Mouse (Mus musculus) c-Kit-positive CD71-positive TER-119-negative erythroid progenitor cells, embryonic 14.5 days (primary cell): Measurements from ENCODE around the gene Ergic1.

Source experiments
- DNase-seq: peaks from one replicate; pipeline ENCODE4 v3.0.0-alpha.2; 2013; ENCODE audit warnings: low read depth

The Ergic1 gene

DNA sequence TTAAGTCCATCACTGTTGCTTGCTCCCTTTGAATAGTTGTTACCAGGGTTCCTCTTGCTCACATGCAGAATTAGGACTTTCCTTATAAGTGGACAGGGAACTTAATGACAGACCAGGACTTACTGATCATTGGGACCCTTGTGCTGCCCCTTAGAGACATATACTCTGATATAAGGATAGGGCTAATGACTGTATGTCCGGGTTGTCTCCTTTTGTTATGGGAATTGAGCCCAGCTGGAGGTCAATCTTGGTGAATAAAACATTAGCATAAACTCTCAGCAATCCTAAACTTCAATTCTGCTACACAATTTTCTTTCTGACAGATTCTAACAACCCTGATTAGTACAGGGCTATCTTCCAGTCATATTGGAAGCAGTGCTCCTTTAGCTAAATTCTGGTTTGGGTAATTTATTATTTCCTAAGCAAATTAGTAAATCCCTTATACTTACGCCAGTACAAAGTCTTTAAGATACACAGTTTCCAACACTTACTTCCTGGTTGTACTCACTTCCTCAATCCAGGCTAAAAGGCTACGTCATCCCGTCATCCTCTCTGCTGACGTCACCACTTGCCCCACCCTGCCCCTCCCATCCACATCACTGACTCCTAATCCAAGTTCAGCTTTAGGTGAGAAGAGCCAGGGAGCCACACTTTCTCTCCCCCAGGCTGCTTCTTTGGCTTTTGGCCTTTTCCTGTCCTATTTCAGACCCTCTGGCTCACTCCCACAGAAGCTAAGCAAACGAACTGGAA, 23.4 kb upstream of the Ergic1 start:
- DNase-seq: no peak

GRCm38 (mm10) chr17:26540083-26540482, 21.2 kb upstream of the Ergic1 start:
- no peak for DNase-seq

GRCm38 (mm10) chr17:26544319-26544963, 16.8 kb upstream of the Ergic1 start:
- no peak for DNase-seq

DNA sequence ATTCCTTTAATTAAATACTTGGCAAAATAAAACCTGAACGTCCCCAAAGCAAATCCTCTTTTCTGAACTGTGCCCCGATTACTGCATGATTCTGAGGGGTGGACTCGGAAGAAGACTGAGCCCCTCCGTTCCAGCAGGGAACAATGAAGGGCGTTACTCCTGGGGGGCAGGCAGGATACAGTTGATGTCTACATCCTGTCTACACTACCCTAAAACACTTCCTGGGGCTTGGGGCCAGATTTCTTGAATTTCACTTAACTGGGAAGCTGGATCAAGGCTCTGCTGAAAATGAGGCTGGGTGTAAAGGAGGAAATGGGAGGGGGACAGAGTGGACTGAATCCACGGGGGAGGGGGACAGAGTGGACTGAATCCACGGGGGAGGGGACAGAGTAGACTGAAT, 13.5 kb upstream of the Ergic1 start:
- DNase-seq: no peak

DNA sequence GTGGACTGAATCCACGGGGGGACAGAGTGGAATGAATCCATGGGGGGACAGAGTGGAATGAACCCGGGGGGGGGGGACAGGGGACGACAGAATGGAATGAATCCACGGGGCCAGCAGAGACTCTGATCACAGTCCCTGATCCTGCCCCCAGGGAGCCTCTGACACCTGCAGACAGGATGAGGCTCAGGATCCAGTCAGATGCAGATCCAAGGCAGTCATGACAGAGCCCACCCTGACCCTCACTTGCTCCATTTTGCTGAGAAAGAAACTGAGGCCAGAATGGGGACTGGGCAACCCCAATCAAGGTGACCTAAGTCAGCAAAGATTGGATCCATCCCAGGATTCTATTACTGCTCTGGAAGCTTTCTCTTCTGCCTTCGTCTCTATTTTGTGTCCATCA, 12.7 kb upstream of the Ergic1 start:
- no peak for DNase-seq

DNA sequence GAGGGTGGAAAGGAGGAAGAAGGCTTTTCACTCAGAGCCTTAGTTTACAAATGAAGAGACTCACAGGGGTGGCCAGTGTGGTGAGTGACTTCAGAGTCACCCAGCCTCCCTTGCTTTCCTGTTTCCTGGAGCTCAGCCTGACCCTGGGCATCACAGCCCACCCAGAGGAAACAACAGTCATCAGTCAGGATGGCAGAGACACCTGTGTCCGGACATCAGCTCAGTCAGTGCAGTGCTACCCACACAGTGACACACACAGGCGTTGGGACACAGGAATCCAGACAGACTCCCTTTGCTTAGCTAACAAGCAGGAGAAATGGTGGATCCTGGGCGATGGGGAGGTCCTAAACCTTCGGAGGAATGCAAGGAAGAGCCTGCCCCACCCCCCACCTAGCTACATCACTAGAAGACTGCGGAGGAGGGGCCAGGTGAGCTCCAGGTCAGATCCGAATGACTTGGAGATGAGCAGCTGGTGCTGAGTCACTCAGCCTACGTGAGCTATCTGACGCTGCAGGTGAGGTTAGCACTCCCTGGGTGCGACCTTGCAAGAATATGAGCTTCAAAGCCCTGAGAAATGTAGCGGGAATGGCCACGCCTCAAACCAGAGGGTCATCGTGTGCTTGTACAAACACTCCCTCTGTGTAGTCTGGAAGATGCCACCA, 12.0 kb upstream of the Ergic1 start:
- DNase-seq: no peak

- DNase-seq: no peak
Measured at GRCm38 (mm10) chr17:26551104-26551503, 10.2 kb upstream of the Ergic1 start.

GRCm38 (mm10) chr17:26553033-26553432, 8.3 kb upstream of the Ergic1 start:
- DNase-seq: no peak

- peak; percentile 40 for DNase-seq
Measured at GRCm38 (mm10) chr17:26560526-26561289, 581 bp upstream of the Ergic1 start.

DNA sequence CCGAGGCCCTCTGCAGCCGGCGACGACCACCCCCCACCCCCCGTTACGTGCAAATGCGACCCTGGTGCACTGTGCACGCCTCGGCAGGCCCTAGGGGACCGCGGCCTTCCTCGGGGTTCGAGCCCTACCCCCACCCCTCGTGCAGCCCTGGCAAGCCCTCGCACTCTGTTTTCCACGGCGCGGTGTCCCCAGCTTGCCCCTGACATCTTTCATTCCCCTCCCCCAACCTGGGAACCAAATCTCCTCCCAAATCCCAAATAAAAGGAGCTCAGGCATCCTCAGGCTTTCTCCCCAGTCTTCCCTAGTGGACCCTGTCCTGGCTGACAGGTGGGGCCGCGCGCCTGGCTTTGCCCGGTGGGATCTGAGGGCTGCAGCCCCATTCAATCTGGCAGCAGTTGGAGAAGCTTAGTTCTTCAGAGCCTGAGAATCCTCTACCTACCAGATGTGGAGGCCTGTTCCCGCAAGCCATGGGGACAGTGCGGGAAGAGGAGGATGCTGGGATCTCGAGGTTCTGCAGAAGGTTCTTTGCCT, 427 bp downstream of the Ergic1 start, which contains the start of gene Dusp1:
Gene Dusp1, minus strand, starts transcription at position 478 of the 531 bp plus-strand sequence.
- DNase-seq: no peak

GRCm38 (mm10) chr17:26562292-26562691, 1.0 kb downstream of the Ergic1 start:
- no peak for DNase-seq

DNA sequence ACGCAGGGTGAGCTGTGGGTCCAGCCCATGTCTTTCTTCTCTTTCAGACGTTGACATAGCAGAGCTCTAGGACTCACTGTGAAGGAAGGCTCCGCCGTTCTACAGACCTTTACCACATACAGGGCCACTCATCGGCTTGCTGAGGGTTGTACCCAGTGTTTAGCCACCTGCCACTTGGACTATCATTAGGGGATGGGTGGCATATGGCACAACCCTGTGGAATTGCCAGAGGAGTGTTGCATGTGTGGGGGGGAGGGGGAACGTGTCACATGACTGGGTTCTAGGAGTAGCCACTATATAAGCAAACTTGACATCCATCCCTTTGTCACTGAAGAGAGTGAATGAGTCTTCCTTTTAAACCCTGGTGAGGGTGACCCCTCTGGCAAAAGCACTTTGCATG, 2.2 kb downstream of the Ergic1 start:
- DNase-seq: no peak

GRCm38 (mm10) chr17:26564439-26564838, 3.1 kb downstream of the Ergic1 start:
- DNase-seq: no peak

GRCm38 (mm10) chr17:26567142-26567817, 6.0 kb downstream of the Ergic1 start:
- no peak for DNase-seq

DNA sequence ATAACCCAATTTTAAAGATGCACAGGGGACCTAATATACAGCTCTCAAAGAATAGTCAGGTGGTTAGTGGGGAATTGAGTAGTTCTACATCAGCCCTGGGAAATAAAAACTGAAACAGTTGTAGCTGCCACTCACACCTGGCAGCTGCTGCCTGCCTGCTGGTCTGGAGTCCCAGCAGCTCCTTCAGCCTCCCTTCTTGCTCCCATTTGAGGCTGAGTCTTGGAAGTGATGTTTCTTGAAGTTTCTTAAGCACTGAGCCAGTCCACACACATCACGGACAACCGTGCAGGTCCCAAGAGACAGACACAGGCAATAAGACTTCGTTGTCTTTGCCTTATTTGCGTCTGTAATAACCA, 6.5 kb downstream of the Ergic1 start:
- DNase-seq: no peak

GRCm38 (mm10) chr17:26569594-26570350, 8.5 kb downstream of the Ergic1 start:
- DNase-seq: no peak

- peak; percentile 72 for DNase-seq
Measured at GRCm38 (mm10) chr17:26570651-26571118, 9.4 kb downstream of the Ergic1 start.

DNA sequence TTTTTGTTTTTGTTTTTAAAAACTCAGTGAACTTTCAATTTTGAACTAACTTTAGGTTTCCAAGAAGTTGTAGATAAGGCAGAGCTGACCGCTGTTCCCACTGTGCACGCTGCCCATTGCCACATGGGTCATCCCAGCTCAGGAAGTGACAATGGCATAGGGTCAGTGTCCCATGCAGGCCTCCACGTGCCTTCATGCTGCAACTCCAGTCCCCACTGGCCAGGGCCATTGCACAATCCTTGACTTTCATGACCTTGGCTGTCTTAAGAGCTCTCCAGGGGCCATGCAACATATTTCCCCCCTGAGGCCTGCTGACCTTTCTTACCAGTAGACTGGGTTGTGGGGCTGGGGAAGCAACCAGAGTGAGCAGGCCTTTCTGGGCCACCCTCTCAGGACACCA, 10.1 kb downstream of the Ergic1 start:
- no peak for DNase-seq

DNA sequence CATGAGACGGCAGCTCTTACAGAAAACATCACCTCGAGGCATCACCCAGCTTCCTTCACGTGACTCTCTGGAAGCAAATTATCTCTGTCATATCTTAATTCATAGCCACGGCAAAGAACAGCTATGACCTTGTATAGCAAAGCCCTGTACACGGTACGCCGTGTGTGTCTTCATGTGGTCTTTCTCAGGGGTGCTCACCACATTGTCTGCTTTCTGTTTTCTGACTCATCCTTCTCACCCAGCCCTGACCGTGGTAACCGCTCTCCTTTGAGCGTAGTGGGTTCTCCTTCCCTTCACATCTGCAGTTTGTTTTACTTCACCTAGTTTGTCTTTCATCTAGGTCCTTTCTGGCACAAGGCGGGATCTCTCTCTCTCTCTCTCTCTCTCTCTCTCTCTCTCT, 11.0 kb downstream of the Ergic1 start:
- DNase-seq: no peak

DNA sequence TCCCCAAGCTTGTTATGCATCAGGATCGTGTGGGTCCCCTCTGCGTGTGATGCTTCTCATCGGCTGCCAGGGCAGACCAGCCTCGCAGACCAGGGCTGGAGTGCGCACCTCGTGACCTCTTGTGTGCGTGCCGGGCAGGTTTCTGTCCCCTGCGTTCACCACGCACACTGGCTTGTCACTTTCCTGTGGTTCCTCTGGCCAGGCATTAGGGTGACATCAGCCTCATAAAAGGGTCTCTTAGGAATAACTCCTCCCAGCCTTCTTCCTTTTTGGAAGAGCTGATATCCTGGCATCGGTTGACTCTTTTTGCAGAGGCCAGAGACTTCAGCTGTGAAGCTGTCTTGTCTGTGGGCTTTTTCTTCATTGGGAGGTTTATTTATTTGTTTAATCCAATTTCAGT, 12.8 kb downstream of the Ergic1 start:
- no peak for DNase-seq

- no peak for DNase-seq
Measured at GRCm38 (mm10) chr17:26574701-26575100, 13.4 kb downstream of the Ergic1 start.
